Mouse (Mus musculus) megakaryocyte-erythroid progenitor cell, adult 5 weeks (primary cell): ENCODE data around the gene Creb5. TPM values are rescaled to one million over a fixed set of nuclear protein-coding genes. Genes with fewer than 3 reads are reported as not detected.

Experiments
- polyA plus RNA-seq: library from polyadenylated mRNA; stranded (reverse); fragments of >175 nt; gene quantifications from 2 replicates; pipeline ENCODE4 v1.2.3, GENCODE M21; 2012

The Creb5 gene
- polyA plus RNA-seq, result 1.9 and 2.9 TPM in 2 replicates

GRCm38 (mm10) chr6:53287038-53287561 is at the start of gene Creb5:
Gene Creb5, plus strand, starts transcription at chr6:53287270.

Other genes with a start within 250 kb of the Creb5 start
- gene Jazf1, start 218.6 kb upstream of the Creb5 start, polyA plus RNA-seq, result 0.30 and 0.31 TPM in 2 replicates